Mouse (Mus musculus) testis, postnatal 10 days (tissue): ENCODE measurements at regions not wholly inside any gene's neighbourhood (a gene's known extent, or its start where the extent isn't known, plus 50 kb on each side); places are given as distances from the start of the nearest gene placed in this dataset.
"Not testable (repeated sequence)": the region's sequence is repeated elsewhere in the genome, so short reads cannot be mapped to it uniquely, and the experiment has no call there.

Experiments
- DNase-seq: peaks from one replicate; pipeline ENCODE4 v3.0.0; 2021; ENCODE audit warnings: low spot score

DNA sequence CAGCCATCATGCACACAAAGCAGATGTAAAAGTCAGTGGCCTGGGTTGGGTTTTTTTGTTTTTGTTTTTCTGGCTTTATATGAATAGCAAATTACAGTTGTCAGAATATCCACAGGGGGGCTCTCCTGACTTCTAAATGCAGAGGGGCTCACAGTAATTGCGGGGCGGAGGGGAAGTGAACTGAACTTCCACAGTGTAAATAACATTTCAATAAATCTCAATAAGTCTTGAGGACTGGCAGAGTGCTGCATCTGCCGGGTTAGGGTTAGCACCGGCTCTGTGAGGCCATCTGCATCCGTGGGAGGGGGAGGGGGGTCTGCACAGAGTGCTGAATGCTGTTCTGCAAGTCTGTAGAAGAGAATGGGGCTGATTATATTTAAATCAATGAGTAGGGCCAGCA lies 50.3 kb upstream of the Arl4c start:
- DNase-seq = peak; percentile 48

DNA sequence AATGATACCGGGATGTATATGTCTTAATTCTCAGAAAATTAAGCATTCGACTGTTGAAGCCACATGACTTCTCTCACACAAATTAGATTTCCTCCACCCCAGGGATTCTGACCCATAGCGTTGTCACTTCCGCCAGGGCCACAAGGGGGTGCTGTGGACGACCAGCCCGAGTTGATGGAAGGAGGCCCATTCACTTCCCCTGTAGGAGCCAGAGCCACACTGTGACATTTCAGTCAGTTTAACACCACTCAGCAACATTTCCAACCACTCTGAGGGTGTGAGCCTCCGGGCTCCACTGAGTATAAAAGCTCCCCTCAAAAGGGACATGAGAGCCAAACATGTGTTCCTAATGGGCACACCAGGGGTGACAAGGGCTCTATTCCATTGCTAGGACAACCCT lies 54.6 kb upstream of the Arl4c start:
- DNase-seq = peak; percentile 81

DNA sequence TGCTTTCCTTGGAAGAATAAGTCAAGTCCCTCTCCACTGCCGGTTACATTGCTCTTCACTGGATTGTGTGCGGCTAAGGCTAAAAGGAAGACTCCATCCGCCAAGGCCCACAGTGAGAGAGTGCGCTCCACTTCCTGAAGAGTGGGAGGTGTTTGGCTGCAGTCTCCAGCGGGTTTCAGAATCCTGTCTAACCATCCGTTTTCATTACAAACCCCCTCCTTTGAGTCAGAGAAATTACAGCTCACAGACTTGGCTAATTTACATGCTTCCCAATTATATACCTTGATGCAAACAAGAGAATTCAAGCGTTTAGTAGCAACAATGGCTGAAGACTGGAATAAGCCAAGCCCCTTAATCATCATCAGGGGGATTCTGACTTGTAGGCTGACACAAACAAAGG lies 55.1 kb upstream of the Arl4c start:
- DNase-seq = no peak

DNA sequence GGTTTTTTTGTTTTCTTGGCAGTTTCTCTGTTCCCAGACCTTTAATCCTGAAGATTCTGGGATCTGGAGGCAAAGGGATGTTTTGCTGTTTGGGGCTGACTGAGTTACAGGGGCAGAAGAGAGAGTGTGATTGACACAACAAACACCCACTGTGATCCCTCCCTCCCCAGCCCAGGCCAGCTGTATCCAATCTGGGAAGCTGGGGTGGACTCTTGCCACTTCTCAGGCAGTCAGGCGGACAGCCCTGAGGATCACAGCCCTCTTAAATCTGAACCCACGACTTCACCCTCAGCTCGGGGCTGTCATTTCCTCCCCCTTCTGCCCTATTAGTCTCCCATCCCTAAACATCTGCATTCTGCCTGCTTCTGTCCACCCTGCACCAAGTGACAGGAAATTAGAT lies 55.7 kb upstream of the Arl4c start:
- DNase-seq = no peak

DNA sequence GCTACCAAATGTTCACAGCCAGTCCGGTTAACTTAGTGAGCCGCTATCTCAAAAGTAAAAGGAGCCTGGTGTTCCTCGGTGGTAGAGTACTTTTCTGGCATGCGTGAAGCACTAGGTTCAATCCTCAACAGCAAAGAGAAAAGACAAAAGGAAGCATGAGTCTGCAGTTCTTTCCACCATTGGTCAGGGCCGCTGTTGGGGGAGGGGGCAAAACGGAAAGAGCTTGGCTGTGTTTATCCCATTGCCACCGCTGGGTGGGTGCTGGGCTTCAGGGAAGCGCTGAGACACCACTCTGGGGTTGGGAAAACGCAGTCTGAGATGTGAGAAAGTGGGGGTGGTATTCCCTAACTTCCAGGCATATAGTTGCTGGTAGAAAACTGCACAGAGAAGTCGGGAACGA lies 58.6 kb upstream of the Arl4c start:
- DNase-seq = no peak

DNA sequence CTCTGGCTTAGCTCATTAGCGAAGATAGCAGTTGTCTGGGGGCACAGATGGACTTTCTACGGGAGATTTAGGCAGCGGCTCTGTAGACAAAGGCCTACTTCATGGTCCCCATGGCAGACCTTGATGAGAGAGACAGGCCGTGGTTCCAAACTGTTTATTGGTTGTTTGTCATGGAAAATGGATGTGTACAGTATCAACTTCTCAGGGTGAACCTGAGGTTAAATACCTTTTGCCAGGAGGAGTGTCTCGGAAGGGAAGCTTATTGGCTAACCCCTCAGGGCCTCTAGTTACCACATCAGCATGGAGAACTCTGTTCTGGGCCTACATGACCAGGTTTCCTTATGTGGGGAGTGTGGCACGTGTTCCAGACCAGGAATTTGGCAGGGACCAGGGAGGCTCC lies 59.1 kb upstream of the Arl4c start:
- DNase-seq = no peak

DNA sequence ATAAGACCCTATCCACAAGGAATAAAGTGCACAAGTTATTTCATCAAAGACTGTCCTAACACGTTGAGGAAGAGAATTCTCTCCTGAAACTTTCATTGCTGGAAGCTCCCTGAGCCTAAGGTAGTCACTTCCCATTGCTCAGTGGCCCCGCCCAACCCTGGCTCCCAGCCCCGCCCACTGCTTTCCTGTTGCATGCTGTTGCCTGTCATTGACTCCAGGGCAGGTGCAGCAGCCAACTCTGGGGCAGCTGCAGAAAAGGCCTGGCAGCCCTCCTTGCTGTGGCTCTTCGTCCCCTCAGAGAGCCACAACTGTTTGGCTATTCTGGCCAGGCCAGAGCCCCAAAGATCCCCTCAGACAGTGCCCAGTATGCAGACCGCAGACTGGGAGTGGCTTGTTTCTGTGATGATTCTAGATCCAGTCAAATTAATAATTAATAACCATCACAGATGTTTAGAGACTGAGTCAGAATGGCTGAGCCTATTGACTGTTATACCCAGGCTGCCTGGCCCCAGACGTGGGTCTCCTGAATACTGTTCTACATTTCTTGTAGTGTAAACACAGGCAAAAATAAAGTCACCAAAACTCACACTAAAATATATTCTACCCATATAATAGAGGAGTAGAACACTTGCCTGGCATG lies 61.8 kb upstream of the Arl4c start:
- no peak for DNase-seq

DNA sequence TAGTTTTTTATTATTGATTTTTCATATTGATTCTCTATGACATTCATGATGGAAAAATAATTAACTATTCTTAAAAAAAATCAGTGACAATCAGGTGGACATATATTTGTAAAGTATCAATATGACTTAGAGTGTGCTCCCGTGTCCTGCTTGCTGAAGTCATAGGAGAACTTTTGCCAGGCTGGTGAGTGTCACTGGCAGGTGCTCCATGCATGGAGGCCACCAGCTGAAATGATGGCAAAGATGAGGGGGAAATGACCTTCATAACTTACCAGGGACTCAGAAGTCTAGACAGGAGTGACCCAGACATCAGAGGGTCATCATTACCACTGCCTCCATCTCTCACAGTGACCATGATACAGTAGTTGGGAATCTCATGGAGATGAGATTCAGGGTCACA lies 62.5 kb upstream of the Arl4c start:
- no peak for DNase-seq

DNA sequence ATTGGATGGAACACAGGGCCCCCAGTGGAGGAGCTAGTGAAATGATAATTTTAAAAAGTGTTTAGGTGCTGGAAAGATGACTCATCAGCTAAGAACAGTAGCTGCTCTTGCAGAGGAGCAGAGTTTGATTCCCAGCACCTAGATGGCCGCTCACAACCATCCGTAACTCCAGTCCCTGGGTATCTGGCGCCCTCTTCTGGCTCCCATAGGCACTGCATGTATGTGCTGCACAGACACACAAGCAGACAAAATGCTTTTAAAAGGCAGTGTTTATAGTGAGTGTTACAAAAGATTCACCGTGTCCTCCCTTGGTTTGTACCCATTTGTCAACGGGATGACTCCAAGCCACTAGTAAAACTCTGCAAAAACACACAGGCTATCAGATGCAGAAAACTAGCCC lies 75.0 kb upstream of the Arl4c start:
- no peak for DNase-seq

DNA sequence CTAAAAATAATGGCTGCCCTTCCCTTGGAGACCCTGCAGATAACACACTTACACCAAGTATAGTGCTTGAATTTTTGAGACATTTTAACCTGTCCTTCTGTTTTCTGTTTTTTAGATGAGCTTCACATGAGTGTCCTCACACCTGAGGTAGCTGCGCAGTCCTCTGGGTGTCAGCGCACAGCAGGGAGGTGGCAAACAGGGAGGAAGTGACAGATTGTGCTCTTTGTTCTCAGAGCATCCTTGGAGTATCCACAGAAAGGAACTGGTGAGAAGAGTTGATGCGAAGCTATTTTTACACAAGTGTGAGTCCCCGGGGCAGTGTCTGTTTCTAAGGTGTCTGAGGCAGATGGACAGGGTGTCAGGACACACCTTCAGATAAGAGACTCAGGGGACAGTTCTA lies 78.2 kb upstream of the Arl4c start:
- DNase-seq = no peak

DNA sequence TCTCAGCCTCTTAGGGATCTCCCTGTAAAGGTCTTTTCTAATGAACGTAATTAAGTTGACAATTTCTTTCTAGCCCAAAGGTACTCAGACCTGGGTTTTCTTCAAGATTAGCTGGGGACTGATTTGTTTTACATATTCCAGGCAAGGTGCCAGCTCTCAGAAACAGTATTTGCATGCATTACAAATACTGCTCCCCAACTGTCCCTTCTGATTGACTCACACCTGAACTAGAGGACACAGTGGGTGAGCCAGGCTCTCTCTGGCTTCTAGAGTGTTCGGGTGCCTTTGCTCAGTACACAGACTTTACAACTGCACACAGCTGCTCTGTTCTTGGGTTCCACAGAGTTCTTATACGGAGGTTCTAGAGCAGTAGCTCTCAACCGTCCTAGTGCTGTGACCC lies 81.1 kb upstream of the Arl4c start:
- DNase-seq = no peak

DNA sequence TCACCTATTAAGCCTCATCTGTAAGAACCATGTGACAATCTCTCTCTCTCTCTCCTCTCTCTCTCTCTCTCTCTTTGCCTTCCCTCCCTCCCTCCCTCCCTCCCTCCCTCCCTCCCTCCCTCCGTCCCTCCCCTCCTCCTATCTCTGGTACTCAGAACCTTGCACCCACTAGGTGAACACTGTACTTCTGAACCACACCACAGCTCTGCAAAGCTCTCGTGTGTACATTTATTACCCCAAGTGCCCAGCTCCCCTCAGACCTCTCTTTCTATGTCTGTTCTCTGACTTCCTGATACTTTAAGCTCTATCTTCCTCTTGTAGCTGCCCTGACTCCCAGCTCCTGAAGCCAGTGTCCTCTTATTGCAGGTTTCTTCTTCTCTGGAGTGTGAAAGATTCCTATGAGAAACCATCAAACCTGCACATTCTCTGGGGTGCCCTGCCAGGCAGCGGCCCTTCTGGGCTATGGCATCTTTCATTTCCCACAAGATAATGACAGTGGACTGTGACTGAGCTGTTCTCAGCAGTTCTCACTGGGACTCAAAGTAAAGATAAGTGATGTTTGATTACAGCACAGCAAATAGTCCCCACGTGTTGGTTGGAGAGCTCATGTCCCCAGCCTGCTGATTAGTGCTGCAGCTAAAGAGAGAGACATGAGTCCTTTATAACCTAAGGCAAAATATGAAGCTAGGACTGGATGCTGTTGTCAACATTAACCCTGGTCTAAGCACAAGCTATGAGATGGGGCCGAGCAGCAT lies 83.0 kb upstream of the Arl4c start:
- no peak for DNase-seq

DNA sequence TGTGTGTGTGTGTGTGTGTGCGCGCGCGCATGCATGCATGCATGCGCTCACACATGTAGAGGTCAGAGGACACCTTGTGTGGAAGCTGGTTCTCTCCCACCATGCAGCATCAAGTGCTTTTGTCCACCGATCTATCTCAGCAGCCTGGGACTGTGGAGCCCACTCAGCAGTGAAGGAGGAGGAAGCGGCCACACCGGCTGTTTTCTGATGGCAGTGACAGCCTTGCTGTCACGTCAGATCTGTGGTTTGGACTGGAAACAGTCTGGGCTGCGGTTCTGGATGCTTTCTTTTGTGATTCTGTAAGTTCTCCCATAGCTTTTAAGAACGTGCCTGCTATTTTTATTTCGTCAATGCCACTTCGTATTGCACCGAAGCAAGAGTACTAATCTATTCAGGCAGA lies 84.0 kb upstream of the Arl4c start:
- DNase-seq = no peak

DNA sequence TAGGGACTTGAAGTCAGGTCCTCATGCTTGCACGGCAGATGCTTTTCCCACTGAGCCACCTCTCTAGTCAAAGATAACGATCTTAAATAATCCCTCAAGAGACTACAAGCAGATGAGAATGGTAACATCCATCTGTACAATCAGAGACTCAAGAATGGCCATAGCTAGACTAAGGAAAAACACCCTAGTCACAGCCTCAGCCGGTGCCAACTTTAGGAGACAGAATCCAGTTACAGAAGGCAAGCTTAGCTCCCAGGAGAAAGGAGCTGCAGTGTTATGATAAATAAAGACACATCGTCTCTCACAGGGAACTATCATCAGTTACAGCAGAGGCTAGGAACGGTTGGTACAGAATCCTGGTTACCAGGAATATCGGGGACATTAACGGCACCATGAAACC lies 88.7 kb upstream of the Arl4c start:
- DNase-seq = no peak

DNA sequence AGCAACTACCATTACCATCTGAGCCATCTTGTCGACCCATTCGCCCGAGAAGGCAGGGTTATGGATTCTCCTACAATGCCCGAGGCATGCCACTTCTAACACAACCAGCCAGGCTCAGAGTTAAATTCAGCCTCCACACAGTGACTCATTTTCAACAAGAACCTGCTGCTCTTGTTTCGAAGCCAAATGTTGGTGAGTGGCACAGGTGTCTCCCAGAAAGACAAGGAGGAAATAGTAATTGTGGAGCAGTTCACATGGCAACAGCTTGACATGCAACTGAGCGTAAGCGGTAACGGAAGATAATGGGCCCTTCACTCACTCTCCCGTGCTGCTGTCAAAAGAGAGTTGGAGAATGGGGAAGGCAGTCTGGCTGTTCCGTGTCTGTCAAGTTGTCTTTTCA lies 92.9 kb upstream of the Arl4c start:
- no peak for DNase-seq

DNA sequence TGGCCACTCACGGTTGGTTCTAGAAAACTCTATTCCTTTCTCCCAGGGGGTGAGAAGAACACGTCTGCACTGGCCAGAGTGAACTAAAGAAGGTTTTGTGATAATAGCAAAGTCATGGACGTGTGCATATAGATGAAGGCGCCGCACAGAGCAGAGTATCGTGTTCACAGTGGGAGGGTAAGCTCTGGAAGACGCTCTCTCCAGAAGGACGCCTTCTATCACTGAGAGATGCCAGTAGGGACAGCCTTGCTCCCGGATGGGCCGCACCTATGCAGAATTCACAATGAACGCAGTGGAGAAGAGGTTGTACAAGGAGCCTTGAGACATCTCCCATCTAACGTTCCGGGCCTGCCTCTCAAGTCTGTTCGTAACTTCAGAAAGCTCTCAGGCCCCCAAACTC lies 96.5 kb upstream of the Arl4c start:
- DNase-seq = no peak

DNA sequence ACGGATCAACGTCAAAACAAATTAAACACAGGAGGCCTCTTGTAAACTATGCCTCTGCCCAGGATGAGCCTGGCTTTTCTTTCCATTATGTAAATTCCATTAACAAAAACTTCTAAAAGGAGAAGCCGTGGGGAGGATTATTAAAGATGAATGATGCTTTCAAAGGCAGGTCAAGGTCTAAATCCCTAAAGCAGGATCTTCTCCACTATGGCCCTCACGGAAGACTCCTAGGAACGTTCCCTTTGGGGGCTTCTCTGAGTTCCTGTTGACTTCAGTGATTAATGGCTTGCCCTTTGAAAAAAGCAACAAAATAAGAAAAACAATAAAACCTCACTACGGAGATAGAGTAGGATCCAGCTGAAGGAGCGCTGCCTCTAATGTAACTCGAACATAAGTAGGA lies 96.9 kb upstream of the Arl4c start:
- DNase-seq = no peak

DNA sequence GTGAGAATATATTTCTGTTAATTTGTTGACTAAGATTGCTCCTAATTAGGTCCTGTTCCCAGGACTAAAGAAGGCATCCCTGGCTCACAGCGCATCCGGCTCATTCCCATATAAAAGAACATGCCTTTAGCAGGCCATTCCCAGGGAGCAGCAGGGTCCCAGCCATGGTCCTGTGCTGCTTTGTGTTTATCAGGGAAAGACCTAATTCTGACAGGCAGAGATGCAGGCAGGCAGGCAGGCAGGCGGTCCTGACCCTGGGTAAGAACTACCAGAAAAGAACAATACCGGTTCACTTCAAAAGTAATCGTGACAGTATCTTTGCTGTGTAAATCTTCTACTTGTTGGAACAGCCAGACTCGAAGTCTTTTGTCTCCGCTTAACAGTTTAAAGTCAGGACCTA lies 97.3 kb upstream of the Arl4c start:
- DNase-seq = no peak

DNA sequence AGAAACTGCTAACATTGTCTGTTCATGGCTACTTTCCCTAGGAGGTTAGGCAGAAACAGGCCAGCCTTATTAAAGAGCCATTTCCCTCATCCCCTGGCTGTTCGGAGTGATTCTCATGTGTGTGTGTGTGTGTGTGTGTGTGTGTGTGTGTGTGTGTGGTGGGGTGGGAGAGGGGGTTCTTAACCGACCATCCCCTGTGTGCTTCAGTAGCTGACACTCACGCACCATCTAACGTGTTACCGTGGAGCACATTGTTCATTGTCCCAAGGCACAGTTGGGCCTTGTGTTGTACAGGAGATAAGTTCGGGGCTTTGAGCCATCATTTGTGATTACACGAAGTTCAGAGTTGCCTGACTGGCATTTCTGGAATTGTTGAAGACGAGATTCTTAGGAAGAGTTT lies 97.8 kb upstream of the Arl4c start:
- no peak for DNase-seq

DNA sequence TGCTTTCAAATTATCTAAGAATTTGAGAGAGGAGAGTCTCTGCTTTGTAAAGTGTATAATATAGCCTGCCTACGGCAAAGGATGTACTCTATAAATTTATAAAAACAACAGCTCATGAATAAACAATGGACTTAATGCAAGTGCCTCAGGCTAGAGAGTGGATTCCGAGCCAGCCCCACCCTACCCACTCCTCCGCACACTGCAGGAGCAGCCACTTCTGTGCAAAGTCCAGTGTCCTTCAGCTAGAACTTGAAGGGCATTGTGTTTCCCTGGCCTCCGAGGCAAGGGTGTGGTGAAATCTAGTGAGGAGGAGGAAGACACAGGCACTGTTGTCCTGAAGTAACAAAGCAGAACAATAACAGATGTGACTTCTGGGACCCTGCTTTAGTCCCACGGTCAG lies 98.4 kb upstream of the Arl4c start:
- DNase-seq = peak; percentile 52

DNA sequence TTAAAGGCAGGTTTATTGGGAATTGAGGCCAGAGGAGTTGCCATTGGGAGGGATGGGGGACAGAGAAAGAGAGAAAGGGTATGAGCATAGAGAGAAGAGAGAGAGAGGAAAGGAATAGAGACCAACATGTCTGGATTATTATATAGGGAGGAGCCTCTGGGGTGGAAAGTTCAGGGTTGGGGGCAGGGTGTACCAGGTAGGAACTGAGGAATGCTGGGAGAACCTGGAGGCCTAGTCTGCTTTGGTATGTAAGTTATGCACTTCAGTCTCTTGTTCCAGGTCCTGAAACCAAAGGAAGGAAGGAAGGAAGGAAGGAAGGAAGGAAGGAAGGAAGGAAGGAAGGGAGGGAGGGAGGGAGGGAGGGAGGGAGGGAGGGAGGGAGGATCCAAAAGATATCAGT lies 99.1 kb upstream of the Arl4c start:
- not testable (repeated sequence) for DNase-seq

DNA sequence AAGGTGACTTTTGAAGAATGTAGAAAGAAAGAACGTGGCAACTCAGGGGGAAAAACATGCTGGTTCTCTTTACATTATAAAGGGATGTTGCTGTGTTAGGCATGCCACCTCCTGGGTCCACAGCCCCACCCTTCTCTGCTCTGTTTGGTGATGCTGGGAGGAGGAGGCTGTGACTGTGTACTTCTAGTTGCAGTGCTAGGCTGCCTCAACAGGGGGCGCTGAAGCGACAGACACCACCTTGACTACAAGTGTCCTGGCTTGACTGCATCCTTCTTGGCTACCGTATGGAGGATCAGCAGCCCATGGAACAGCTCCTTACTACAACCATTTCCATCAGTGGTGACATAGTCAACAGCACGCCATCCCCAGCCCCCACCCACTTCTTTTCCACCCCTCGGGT lies 104.9 kb upstream of the Arl4c start:
- DNase-seq = peak; percentile 63

DNA sequence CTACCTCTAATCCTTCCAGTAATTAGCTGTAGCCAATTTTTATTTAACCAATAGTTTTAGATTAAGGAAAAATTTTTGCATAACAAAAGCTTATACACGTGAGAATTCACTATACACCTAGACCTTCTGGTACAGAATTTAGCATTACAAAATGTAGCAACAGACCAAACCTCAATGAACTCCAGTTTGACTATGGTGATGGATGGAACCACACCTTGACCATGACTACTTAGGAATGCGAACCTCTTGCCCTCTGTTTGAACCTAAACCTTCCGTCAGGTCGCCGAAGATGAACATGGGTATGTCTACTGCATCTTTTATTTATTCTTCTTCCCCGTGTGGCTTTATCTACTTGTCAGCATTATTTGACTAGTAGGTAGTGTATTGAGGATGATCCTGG lies 105.9 kb upstream of the Arl4c start:
- no peak for DNase-seq

DNA sequence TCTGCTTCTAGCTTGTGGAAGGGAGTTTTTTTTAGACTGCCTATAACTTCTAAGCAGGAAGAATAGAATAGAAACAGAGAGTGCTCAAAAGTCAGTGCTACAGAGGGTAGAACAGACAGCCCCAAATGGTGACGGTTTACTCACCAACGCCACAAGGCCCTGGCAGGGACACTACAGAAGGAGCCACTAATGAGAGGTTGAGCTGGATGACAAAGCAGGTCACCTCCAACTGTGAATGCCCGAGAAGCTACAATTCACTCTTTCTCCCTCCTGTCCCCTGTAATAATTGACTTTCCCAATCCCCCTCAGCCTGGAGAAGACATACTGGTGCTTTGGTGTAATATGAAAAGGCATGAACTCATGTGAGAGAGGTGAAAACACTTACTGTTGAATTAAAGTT lies 106.5 kb upstream of the Arl4c start:
- DNase-seq = no peak
